ENCODE assay signal across 7 mouse cellular contexts in genomic region chr6:45026011-45026682, GRCm38 (mm10). TPM values are rescaled to one million over a fixed set of nuclear protein-coding genes. Genes with fewer than 3 reads are reported as not detected.
DNase-seq lines count a peak whose midpoint lies in the region; ATAC-seq and TF ChIP-seq lines count a peak whose summit lies in the region.

No protein-coding gene starts in this region.

- no peak overlapping the region for H3K4me3 ChIP-seq in CH12.LX (replicated peaks in 1 of 3; ENCODE audit: low read depth in 2 of 3, low read length in 2 of 3, poor library complexity in 1 of 3)
- H3K4me3 ChIP-seq in stomach, postnatal 0 days (ENCODE audit: low read depth, low read length): no peak overlapping the region

- TF ChIP-seq EP300 in CH12.LX (IDR thresholded peaks at IDR 0.05; ENCODE audit: low read length): no peak
- TF ChIP-seq EP300 in stomach, postnatal 0 days (optimal IDR thresholded peaks at IDR 0.05): no peak

- WGBS in stomach, postnatal 0 days: 19% methylated on average over 9 of the region's 9 CpGs

- H3K9ac ChIP-seq in CH12.LX (ENCODE audit: insufficient read depth, low read depth): no peak overlapping the region
- H3K9ac ChIP-seq in stomach, postnatal 0 days (ENCODE audit: low read length): no peak overlapping the region

- no peaks in the 10 kb centered on the region for H3K27me3 ChIP-seq in CH12.LX (replicated peaks)
- H3K27me3 ChIP-seq in stomach, postnatal 0 days (ENCODE audit: control insufficient read depth, insufficient read depth, low read length): no peaks in the 10 kb centered on the region

- peaks cover 13% of the 10 kb centered on the region for H3K9me3 ChIP-seq in CH12.LX (replicated peaks; ENCODE audit: low read length)
- H3K9me3 ChIP-seq in stomach, postnatal 0 days (ENCODE audit: control insufficient read depth, low read length): no peaks in the 10 kb centered on the region

- dilution Hi-C loops in CH12.LX (cut with MboI; ENCODE audit: extremely low pct_ligation_motif_present, extremely low pct_unique_long_range_greater_than_20kb, low sequenced_read_pairs): no loop called here

- no peak for TF ChIP-seq POLR2A in CH12.LX (IDR thresholded peaks at IDR 0.05; ENCODE audit: low read depth, low read length)

- no peak overlapping the region for H3K27ac ChIP-seq in CH12.LX (ENCODE audit: insufficient read depth, low read depth)
- H3K27ac ChIP-seq in stomach, postnatal 0 days (replicated peaks): no peak overlapping the region

- ATAC-seq in stomach, postnatal 0 days (ENCODE audit: low FRiP score, low TSS enrichment): no peak

- peak; percentile 57 for TF ChIP-seq RAD21 in CH12.LX (IDR thresholded peaks at IDR 0.05; ENCODE audit: low read depth, low read length)

- peak; percentile 50 to 56 for TF ChIP-seq CTCF in CH12.LX (conservative IDR thresholded peaks at IDR 0.05 in 1 of 2, IDR thresholded peaks at IDR 0.05 in 1 of 2; ENCODE audit: low read depth in 2 of 2, low read length in 2 of 2)
- TF ChIP-seq CTCF in stomach, postnatal 0 days (IDR thresholded peaks at IDR 0.05; ENCODE audit: low read depth): peak; percentile 89

- H3K36me3 ChIP-seq in CH12.LX (replicated peaks in 1 of 2; ENCODE audit: control insufficient read depth in 1 of 2, insufficient read depth in 1 of 2, low read length in 1 of 2): no peaks in the 10 kb centered on the region
- no peaks in the 10 kb centered on the region for H3K36me3 ChIP-seq in stomach, postnatal 0 days (ENCODE audit: control insufficient read depth, insufficient read depth, low read length)

- peak; percentile 31 for DNase-seq in CH12.LX (ENCODE audit: extremely low read depth)
- DNase-seq in MN1 (ENCODE audit: low spot score): peak; percentile 43
- peak; percentile 73 to 78 for DNase-seq in cerebellum, postnatal 10 days
- peak; percentile 27 to 78 for DNase-seq in frontal cortex, adult 2 months (ENCODE audit: extremely low spot score in 1 of 2, low spot score in 1 of 2)
- DNase-seq in layer of hippocampus, adult 11-12 months (ENCODE audit: low spot score): peak; percentile 48
- DNase-seq in mesoderm, embryonic 11.5 days (ENCODE audit: low read depth, low spot score): peak; percentile 61
- DNase-seq in stomach, postnatal 0 days (ENCODE audit: low spot score): peak; percentile 26

- in situ Hi-C loops in CH12.LX (cut with MboI; ENCODE audit: low pct_ligation_motif_present, low pct_unique_long_range_greater_than_20kb, low sequenced_read_pairs): no loop called here

- H3K79me2 ChIP-seq in CH12.LX (replicated peaks; ENCODE audit: control insufficient read depth, extremely low read depth, insufficient read depth, poor library complexity, severe bottlenecking): no peaks in the 10 kb centered on the region

- no peaks in the 10 kb centered on the region for H3K4me1 ChIP-seq in CH12.LX (ENCODE audit: control insufficient read depth in 1 of 2, insufficient read depth in 2 of 2)
- no peaks in the 10 kb centered on the region for H3K4me1 ChIP-seq in stomach, postnatal 0 days (replicated peaks; ENCODE audit: control insufficient read depth, insufficient read depth)

- no peak overlapping the region for H3K4me2 ChIP-seq in CH12.LX (ENCODE audit: insufficient read depth, low read depth, poor library complexity, severe bottlenecking)
- no peak overlapping the region for H3K4me2 ChIP-seq in stomach, postnatal 0 days (replicated peaks; ENCODE audit: low read depth)

TF ChIP-seq in CH12.LX, 34 proteins besides CTCF, POLR2A, EP300 and RAD21:
- no peak for TF ChIP-seq RCOR1 (conservative IDR thresholded peaks at IDR 0.05; ENCODE audit: low read depth, low read length)
- TF ChIP-seq ETS1 (conservative IDR thresholded peaks at IDR 0.05; ENCODE audit: low read depth, low read length): no peak
- peak; percentile 47 for TF ChIP-seq SMC3 (IDR thresholded peaks at IDR 0.05; ENCODE audit: low read depth, low read length)

RNA-seq across cellular contexts. Expression of gene Cntnap2, which starts 33.0 kb away (rescaled TPM):
- total RNA-seq in CH12.LX (2012; rRNA removed) (0.30 and 0.46 TPM in 2 replicates), CH12.LX (2014; rRNA removed) (0.38 and 0.79 TPM in 2 replicates)
- polyA plus RNA-seq in CH12.LX (2012; ENCODE audit: insufficient read length, low read depth): 0.44 and 0.80 TPM in 2 replicates
- polyA plus RNA-seq in frontal cortex, adult 2 months (2012; rRNA removed): 43.2 and 53.0 TPM in 2 replicates
- 0.36 and 0.55 TPM in 2 replicates for polyA plus RNA-seq in stomach, postnatal 0 days (2015; fragmentation: Nextera tagmentation; extraction: Ambion mirVana)

Comparison
In these comparisons a context has a peak if more than half of its experiments do, and no peak if none do; other contexts are left out.
1. RNA of gene Cntnap2, which starts 33.0 kb away (polyA plus RNA-seq): 43.2 to 53.0 TPM in frontal cortex, adult 2 months; 0.36 to 0.55 TPM in stomach, postnatal 0 days and 0.44 to 0.80 TPM in CH12.LX; every median in the first group is over 10 times any median in the second.
2. Peak in every context shown above with its lines, with median percentiles within 50 percentile points of each other: DNase-seq.